Mouse (Mus musculus) heart, postnatal 36 days (tissue): ENCODE measurements around the gene Camkmt. TPM values are rescaled to one million over a fixed set of nuclear protein-coding genes. Genes with fewer than 3 reads are reported as not detected.

Experiments
- DNase-seq, 2 experiments: peaks; one replicate each; pipeline ENCODE4 v3.0.0; 2021 to 2022
- intact Hi-C: fragments of 180-260 bp; cut with DNase I; formaldehyde crosslinking; loops from one replicate; pipeline ENCODE4 v1.15.1; 2025
- total RNA-seq, 2 experiments: library from RNA; stranded (reverse); gene quantifications; 2 replicates each; pipeline ENCODE4 v1.2.3; 2021

Camkmt gene
- total RNA-seq, 2 experiments from 2014 or later: 3.0 to 3.4 TPM

DNA sequence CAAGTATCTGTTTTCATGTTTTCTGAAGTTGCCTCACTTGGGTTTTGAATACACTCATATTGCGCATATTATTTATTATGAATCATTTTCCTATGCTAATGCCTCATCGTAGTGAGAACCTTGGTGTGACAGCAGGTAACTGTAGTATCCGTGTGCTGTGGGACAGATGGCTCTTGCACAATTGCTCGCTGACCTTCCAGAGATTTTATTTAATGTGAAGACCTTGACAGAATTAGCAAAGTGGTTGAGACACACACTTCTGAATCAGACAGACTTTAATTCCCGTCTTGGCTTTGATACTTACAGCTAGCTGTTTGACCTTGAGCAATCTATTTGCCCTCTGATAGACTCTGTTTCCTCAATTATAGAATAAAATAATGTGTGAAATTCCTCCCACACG is 262.8 kb downstream of the Camkmt start:
- intact Hi-C loops: no loop called here
- no peak for DNase-seq

- intact Hi-C loops: no loop called here
- no peak for DNase-seq
Observed at GRCm38 (mm10) chr17:85353636-85354035, 263.3 kb downstream of the Camkmt start.

DNA sequence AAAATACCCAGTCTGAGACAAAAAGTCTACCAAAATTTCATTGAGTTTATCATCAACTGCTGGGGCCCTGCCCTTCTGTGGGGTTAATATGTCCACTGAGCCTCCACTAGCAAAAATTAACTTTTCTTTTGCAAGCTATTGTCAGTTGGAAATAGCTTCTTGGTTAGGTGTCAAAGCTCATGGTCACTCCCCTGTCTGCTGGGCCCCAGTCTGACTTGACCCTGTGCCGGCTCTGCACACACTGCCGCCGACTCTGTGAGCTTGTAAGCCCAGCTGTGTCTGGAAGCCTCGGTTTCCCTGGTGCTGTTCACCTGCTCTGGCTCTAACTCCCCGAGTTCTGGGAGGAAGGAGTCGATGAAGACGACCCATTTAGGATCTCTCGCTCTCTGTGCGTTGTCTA is 265.0 kb downstream of the Camkmt start:
- intact Hi-C loops: no loop called here

GRCm38 (mm10) chr17:85361006-85361405 is 270.7 kb downstream of the Camkmt start:
- intact Hi-C loops: no loop called here
- no peak for DNase-seq

More for the DNA sequence above, 265.0 kb downstream of the Camkmt start:
- DNase-seq: no peak

GRCm38 (mm10) chr17:85367319-85367718 is 277.0 kb downstream of the Camkmt start:
- no peak for DNase-seq
- intact Hi-C loops: no loop called here

DNA sequence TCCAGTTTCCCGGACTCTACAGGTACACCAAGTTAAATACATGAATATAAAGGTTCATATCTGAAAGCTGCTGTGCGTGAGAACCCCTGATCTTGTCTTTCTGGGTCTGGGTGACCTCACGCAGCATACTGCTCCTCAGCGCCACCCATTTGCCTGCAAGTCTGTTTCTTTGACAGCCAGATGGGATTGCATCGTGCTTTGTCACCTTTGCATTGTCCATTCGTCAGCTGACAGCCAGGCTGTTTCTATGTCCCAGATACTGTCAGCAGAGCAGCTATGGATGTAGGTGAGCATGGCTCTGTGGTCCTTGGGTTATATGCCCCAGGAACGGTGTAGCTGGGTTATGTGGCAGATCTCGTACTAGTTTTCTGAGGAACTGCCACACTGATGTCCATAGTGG is 278.4 kb downstream of the Camkmt start:
- no peak for DNase-seq
- intact Hi-C loops: no loop called here

DNA sequence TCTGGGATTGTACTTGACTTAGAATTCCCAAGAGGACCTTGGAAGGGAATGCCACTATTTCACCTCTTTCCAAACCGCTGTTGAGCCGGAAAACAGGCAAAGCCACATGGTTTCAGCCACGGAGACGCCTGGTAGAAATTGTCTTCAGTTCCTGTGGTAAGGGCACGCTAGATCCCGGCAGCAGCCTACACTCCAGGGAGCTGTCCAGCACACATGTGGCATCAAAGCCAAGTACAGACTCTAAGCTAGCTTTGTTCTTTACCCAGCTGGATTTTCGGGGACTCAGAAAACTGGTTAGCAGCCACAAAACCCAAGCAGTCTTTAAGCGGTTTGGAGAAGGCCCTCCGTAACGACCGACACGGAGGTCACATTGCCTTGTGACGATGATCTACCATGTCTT is 281.7 kb downstream of the Camkmt start:
- intact Hi-C loops: no loop called here
- no peak for DNase-seq

DNA sequence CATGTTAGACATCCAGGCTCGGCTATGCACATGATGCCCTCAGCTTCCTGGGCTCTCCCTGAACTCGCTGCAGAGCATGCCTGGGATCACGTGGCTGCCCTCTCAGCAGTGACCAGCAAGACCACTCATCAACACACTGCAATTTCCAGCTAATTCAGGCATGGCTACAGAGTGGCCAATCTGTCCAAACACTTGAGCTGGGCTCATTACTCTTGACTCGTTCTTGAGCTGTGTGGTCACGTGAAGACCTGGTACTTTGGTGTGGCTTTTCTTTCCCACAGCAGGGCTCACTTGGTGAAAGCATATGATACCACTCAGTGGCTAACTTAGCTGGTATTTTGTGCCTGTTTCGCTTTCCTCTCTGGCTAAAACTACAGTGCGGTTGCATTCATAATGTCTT is 282.2 kb downstream of the Camkmt start:
- no peak for DNase-seq
- intact Hi-C loops: no loop called here

DNA sequence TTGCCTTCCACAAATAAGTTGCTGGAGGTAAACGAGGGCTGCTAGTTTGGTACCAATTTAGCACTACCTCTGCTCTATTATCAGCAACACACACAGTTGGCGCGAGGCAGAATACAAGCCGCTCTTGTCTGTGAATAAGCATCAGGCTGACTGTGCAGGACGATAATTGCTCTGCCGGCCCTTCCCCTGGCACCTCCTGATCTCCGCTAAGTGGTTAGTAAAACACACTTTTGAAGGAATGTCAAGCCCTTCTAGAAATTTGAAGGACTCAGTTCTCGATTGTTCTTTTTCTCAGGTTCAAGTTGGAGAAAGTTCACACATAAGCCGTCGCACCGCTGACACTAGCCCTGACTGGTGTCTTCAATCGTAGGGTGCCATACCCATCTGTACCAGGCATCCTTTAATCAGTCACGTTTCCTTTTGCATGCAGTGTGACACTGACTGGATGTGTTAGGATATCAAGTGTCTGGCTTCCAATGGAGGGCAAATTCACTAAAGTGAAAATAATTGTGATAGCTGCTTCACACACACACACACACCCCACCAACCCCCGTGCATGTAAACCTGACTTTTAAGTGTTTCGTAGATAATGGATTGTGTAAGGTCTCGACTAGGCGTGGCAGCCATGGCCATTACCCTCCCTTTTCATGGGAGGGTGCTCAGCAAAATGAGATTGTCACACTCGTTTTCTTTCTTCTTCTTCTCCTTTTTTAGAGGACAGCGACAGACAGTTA is 283.9 kb downstream of the Camkmt start:
- DNase-seq: no peak
- intact Hi-C loops: no loop called here

DNA sequence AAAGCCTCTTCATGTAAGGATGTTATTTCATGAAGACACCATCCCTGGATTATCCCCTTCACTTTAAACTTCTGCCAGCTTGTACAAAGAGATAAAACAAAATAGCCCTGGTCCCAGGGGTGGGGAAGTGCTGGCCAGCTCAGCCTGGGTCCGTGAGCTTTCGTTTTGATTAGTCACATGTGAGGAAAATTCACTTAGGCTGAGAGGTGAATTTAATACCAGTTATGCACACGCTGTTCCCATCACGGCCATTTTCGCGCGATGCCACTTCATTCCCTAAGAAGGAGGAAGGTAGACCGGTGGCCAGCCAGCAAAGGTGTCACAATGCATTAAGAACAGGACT is 284.5 kb downstream of the Camkmt start:
- no peak for DNase-seq
- intact Hi-C loops: no loop called here

DNA sequence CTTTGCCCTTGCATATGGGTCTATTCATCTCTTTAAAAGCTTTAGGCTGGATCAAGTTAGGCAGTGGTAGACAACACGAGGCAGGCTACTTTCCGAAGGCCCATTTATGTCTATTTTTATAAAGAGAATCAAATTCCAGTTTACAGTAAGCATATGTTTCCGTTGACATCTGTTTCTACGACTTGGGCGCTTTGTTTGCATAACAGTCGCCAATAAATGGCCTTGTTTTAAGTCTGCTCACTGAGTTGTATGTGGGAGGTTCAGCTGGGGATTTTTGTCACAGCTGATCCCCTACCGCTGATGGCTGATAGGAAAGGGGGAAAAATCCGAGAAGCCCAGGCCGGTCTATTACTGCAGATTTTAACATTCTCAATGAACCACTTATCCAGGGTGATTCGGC is 285.2 kb downstream of the Camkmt start:
- intact Hi-C loops: no loop called here
- DNase-seq: no peak

GRCm38 (mm10) chr17:85377496-85377895 is 287.1 kb downstream of the Camkmt start:
- no peak for DNase-seq

GRCm38 (mm10) chr17:85379101-85379500 is 288.7 kb downstream of the Camkmt start:
- intact Hi-C loops: no loop called here
- no peak for DNase-seq

More at GRCm38 (mm10) chr17:85377496-85377895, 287.1 kb downstream of the Camkmt start:
- intact Hi-C loops: no loop called here

DNA sequence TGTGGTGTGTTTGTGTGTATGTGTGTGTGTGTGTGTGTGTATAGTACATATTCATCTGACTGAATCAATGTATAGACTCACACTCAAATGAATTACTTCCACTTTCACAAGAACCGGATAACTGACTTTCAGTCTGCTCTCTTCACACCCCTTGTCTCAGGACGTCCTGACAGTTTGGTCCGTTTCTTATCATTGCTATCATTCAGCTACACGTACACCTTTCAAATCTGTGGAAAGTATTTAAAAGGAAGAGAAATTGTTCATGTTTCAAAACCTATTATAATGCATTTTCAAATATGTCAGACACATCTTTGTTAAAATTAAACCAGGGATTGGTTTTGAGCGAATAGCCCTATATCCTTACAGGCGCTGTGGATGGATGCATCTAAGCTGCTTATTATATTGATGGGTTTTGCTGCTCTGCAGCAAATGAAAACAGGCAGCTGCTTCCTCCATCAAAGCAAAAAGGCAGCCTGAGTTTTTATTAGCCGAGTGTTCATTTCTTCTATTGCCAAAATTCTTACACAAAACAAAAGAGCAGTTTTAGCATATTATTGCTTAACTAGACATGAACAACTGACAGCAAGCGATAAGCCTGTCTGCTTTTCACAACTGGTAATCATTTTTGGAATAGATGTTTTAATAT is 291.3 kb downstream of the Camkmt start:
- no peak for DNase-seq
- intact Hi-C loops: no loop called here

GRCm38 (mm10) chr17:85382344-85382743 is 292.0 kb downstream of the Camkmt start:
- intact Hi-C loops: no loop called here

GRCm38 (mm10) chr17:85382906-85383305 is 292.6 kb downstream of the Camkmt start:
- DNase-seq: no peak

More at GRCm38 (mm10) chr17:85382344-85382743, 292.0 kb downstream of the Camkmt start:
- DNase-seq: no peak

GRCm38 (mm10) chr17:85393091-85393890 is 302.9 kb downstream of the Camkmt start:
- no peak for DNase-seq
- intact Hi-C loops: no loop called here

More at GRCm38 (mm10) chr17:85382906-85383305, 292.6 kb downstream of the Camkmt start:
- intact Hi-C loops: no loop called here

- intact Hi-C loops: no loop called here
- DNase-seq: no peak
Observed at GRCm38 (mm10) chr17:85393891-85394321, 303.6 kb downstream of the Camkmt start.

GRCm38 (mm10) chr17:85395502-85395901 is 305.1 kb downstream of the Camkmt start:
- peak in 1 of 2 experiments; percentile 9 for DNase-seq
- intact Hi-C loops: no loop called here

DNA sequence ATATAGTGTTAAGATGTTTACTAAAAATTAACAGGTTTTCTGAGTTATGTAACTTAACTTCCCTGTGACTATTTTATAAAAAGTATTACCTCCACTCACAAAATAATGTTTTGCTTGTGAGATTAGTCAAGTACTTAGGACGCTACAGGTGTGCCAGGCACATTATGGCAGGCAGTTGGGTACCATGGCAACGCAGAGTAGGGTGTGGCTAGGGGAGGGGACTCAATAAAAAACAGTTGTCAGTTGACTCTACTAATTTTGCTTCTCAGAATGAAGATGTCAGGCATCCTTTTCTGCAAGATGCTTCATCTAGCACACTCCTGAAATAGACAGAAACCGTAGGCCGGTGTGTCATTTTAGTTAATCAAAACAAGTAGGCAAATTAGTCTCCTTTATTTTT is 310.4 kb downstream of the Camkmt start:
- DNase-seq: no peak
- intact Hi-C loops: no loop called here

DNA sequence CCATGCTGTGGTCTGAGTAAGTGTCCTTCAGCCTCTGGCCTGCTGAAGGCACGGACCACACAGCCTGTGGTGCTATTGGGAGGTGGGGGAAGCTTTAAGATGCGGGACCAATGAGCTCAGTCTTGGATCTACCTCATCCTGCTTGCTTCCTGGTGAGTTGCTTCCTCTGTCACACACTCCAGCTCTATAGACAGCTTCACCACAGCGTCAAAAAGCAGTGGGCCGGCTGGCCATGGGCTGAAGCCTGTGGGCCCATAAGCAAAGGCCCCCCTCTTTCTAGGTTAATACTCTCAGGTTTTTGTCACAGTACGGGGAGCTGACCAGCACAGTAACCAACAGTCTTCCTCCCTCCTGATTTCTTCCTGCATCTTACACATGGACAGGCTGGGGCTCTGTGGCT is 314.8 kb downstream of the Camkmt start:
- no peak for DNase-seq
- intact Hi-C loops: no loop called here
